Mouse (Mus musculus): ENCODE results near the gene Abcc8. TPM values are rescaled to one million over a fixed set of nuclear protein-coding genes. Genes with fewer than 3 reads are reported as not detected.

The Abcc8 gene
- polyA plus RNA-seq, 1 experiment from 2014 or later: 0.77 TPM

Other genes starting within 250 kb of the Abcc8 start
- gene Abcc6, start 149.7 kb downstream of the Abcc8 start, polyA plus RNA-seq (2014; fragmentation: Nextera tagmentation; extraction: Ambion mirVana): 0.15 and 0.21 TPM in 2 replicates
- gene Nomo1, start 146.3 kb downstream of the Abcc8 start, polyA plus RNA-seq (2014; fragmentation: Nextera tagmentation; extraction: Ambion mirVana): 11.9 and 13.2 TPM in 2 replicates
- 0.16 TPM in 1 of 2 replicates, not detected in the other for gene Kcnj11, start 79.3 kb downstream of the Abcc8 start, polyA plus RNA-seq (2014; fragmentation: Nextera tagmentation; extraction: Ambion mirVana)
- gene Ush1c, start 58.5 kb upstream of the Abcc8 start, polyA plus RNA-seq (2014; fragmentation: Nextera tagmentation; extraction: Ambion mirVana): 3.4 and 3.6 TPM in 2 replicates
- 0.09 TPM in 1 of 2 replicates, not detected in the other for gene Otog, start 61.0 kb upstream of the Abcc8 start, polyA plus RNA-seq (2014; fragmentation: Nextera tagmentation; extraction: Ambion mirVana)
- gene Myod1, start 196.4 kb upstream of the Abcc8 start, polyA plus RNA-seq (2014; fragmentation: Nextera tagmentation; extraction: Ambion mirVana): 22.0 and 23.0 TPM in 2 replicates
- gene Kcnc1, start 216.5 kb upstream of the Abcc8 start, polyA plus RNA-seq (2014; fragmentation: Nextera tagmentation; extraction: Ambion mirVana): 0.05 and 0.13 TPM in 2 replicates

All from limb, embryonic 11.5 days (tissue).